Mouse (Mus musculus) layer of hippocampus, adult 18-20 months (tissue): ENCODE measurements at regions not wholly inside any gene's neighbourhood (a gene's known extent, or its start where the extent isn't known, plus 50 kb on each side); places are given as distances from the start of the nearest gene placed in this dataset.

ENCODE experiments used
- DNase-seq, 2 experiments: peaks; one replicate each; pipeline ENCODE4 v3.0.0; 2022; ENCODE audit warnings: low spot score in 2 of 2

DNA sequence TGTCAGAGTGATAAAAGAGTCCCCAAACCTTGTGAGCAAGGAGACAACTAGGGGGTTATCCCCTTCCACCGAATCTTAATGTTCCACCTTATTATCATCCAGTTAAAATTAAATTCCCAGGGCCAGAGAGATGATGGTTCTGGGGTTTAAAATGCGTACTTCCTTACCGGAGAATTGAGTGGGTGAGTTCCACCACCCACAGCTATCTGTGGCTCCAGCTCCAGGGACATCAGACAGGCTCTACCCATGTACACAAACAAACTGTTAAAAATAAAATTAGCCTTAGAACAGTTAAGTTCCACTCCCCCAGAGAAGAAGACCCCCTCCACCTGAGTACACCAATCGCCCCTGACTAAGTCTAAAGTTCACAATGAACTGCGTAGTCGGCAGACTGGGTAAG lies 52.0 kb upstream of the Mgat5 start:
- DNase-seq, result no peak

DNA sequence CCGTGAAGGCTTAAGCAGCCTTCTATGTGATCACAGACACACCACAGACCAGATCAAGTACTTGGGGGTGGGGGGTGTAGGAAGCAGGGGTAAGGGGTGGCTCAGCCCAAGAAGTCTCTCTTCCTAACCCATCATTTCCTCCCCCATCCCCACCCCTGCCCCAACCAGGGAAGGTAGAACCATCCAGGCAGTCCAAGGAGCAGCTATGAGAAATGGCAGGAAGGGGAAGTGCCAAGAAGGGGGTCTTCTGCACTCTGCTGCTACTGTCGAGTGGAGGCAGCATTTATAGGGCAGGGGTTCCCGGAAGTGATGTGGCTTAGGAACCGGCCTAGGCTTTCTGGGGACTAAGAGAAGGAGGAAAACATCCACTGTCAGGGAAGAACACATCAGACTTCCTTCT lies 69.3 kb upstream of the Mgat5 start:
- no peak for DNase-seq

DNA sequence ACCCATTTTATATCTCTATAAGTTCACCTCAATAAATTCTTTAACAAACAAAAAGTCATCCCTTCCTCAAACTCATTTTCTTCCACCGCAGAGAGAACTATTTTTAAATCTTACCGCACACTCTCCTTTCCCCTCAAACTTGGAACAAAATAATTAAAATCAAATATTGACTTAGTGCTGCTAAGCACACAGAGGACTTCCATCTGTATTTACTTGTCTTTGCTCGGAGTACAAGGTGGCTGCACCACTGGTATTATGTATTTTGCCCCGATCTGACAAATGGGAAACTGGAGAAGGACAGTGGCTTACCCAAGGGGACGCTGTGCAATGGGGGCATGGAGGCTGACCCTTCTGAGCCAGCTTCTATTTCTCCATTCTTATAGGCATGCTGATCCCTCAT lies 72.9 kb upstream of the Mgat5 start:
- no peak for DNase-seq

DNA sequence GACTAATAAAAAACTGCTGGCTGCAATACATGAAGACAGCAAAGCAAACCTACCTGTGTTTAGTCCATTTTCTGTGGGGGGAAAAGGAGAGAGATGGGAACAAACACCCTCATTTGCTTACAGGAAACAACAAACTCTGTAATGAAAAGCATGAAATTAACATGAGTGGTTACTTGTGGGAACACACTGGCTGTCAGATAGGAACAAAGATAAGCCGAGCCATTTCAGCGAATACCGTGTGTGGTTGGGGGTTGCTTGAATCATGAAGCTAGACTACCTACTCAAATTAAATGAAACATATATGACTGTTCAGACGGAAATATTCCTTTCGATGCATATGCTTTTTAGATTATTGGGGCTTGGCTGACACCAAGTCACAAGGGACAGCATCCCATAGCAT lies 80.0 kb upstream of the Mgat5 start:
- no peak for DNase-seq

DNA sequence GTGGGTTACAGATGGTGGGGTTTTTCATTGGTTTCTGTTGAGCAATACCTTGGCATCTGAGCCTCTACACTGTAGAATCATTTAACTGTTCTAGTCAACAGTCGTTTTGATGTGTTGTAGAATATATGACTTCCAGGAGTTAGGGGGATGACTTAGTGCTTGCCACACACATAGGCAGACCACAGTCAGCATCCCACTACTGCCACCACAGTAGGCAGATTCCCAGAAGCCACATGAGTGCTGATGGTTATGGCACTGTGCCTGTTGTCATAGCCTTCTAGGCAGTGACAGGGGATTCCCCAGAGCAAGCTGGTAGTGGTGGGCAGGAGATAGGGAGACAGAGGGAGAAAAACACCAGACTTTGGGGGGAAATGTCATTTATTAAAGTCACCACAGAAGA lies 86.8 kb upstream of the Mgat5 start:
- DNase-seq, result no peak

DNA sequence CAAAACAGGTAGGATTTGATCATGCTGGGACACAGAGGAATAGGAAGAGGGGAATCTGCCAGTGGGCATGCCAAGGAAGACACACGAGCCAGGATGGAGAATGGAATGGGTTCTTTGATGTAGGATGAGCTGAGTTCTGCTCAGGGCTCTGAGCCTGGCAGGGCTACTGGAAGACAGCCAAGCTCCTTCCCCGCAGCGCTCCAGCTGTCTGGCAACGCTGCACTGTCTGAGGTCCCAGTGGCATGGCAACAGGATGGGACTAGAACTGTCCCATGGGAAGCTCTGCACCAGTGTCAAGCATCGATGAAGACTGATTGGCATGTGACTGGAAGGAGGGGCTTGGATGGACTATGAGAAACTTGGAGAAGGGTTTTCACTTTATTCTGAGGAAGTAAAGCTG lies 97.3 kb upstream of the Mgat5 start:
- DNase-seq, result peak; percentile 28 to 48

DNA sequence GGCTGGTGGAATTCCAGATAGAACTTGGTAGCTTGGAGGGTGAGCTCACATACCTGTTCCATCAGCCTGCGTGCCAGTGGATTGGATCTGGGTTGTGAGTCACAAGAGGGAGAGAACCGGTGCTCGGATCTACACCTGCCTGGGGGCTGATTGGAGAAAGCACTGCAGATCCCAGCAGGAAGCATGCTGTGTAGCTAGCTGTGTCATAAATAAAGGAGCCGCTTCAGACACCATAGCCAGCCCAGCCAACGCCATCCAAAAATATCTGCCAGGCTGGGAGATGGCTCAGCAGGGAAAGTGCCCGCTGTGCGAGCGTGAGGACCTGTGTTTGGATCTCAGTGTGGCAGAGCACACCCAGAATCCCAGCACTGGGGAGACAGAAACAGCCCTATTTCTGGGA lies 99.0 kb upstream of the Mgat5 start:
- peak; percentile 16 to 32 for DNase-seq

DNA sequence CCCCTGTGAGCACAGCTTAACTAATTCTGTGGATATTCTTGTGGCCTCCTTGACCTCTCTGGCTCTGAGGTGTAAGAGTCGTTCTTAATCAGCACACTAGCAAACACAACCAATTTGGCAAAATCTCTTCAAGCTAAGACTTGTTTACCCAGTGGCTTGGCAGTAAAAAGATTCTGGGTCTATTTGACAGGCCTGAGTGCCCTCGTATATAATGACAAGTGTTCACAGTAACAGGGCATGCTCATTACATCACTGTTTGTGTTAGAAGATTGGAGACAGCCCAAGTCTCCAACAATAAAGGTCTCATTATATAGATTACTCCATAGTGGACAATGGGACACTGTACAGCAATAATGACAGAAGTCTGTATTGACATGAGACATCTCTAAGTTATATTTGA lies 101.2 kb upstream of the Mgat5 start:
- no peak for DNase-seq

DNA sequence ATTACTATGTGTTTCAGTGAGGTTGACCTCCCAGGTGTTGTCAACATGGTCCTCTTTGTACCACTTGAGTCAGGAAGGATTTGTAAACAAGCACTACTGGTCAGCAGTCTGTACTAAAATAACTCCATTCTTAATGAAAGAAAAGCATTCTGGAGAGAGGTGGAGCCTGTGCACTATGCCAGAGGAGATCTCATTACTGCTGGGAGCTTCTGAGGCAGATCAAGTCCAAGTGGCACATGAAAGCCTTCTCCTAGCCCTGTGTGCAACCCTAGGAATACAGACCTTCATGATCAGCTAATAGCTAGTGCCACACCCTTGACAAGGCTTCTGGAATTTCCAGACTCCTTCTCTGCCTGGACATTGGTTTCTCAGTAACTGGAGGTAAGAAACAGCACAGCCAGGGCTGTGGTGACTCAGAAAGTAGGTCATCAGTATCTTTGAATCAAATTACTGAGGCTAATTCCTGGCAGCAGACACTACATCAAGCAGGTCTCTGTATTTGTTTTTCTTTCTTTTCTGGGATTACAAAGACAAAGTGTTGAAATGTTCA lies 105.9 kb upstream of the Mgat5 start:
- DNase-seq, result no peak

DNA sequence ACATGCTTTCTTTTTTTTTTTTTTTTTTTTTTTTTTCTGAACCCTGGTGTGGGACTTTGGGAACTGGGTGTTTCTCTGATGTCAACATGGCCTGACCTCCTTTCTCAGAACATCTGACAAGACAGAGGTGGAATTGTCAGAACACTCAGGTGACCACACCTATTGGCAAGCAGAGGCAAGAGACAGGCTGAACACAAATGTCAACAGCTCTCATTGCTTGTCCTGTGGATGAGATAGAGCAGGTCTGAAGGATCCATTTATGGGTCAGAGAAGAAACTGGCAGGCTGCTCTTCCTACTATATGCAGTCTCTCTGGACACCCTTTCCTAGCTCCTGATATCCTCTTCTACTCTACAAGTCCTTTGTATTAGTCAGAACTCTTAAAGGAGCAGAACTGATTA lies 117.2 kb upstream of the Mgat5 start:
- DNase-seq, result no peak

DNA sequence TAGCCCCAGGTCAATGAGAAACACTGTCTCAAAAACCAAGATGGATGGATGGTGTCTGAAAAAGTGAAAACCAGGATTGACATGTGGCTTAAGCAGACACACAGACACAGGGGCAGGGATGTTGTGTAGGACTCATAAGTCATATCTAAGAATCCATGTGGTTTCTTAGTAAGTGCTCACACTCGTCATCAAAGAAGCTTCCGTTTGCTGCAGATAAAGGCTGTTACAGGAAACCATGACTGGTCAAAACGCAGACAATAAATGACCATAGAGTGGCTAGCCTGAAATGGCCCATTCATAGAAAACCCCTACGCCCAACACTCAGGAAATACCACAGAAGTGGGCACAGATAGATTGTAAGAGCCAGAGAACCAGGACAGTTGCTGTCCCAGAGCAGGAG lies 118.8 kb upstream of the Mgat5 start:
- DNase-seq, result no peak

DNA sequence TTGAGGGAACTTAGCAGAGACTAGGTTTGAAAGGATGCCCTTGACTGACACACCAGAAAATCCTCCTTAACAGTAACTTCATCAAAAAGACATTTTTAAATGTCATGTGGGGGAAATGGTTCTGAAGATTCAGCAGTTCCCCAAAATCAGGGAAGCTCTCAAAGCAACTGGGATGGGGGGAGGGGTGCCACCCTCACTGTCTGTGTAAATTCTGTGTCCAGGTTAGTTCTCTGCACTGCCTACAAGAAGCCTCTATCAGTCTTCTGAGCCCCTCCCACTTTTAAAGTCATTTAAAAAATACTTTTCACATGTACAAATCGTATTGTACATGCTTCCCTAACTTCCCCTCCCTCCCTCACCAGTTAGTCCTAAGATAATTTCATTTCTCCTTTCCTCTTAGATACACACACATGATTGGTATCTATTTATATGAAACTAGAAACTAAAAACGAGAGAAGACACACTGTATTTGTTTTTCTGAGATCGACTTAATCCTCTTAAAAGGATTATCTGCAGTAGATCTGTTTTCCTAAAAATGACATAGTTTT lies 121.0 kb upstream of the Mgat5 start:
- DNase-seq, result no peak

DNA sequence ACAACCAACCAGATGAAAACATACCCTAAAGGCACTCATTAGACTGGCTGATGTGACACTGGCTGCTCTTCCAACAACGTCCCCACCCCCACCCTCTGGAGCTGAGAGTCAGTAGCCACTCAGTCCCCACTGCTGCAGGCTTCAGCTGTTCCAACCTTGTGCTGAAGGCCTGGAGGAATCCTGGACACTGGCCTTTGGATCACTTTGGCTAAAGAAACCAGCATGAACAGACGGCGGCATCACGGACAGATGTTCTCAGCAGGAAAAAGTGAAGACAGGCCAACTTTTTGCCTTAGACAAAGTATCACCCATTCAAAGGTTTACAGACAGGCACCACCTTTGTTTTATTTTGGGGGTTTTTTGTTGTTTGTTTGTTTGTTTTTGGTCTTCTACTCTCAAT lies 125.8 kb upstream of the Mgat5 start:
- DNase-seq, result no peak

DNA sequence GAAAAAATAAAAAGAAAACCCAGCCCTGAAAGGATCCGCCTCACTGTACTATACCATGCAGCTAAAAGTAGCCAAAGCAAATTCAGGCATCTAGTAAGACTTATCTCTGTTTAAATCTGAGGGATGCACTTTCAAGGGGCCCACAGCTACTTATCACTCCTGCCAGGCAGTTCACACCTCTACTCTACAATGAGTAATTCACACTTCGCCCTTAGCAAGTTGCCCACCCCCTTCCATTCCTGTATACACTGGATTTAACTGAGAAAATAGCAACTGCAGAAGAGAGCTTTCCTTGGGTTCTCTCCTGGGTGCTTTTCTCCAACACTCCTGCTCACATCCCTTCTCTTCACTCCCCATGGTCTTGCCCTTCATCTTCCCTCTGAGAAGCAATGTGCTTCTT lies 142.4 kb upstream of the Mgat5 start:
- no peak for DNase-seq

DNA sequence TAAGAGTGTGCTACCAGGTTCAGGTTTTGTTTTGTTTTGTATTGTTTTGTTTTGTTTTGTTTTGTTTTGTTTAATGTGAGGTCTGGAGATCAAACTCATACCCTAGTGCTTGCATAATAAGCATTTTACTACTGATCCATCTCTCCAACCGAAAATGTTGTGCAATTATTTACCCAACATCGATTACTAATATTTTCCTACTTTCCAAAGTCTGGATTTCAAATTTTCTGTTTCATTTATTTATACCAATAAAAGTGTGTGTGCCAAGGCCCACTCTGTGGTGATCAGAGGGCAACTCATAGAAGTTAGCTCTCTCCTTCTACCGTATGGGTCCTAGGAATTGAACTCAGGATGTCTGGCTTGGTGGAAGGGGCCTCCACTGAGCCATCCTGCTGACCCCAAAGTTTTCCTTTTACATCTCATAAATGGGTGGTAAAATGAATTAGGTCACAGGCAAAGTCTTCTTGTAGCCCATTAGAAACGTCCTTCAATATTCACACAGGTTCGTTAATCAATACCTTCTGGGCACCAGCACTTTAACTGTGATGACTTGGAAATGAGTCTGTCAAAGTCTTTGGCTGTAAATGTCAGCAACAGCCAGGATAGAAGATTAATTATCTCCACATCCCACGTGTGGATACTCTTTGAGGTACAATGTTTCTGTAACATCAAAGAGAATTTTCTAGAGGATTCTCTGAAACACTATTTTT lies 158.9 kb upstream of the Mgat5 start:
- no peak for DNase-seq

DNA sequence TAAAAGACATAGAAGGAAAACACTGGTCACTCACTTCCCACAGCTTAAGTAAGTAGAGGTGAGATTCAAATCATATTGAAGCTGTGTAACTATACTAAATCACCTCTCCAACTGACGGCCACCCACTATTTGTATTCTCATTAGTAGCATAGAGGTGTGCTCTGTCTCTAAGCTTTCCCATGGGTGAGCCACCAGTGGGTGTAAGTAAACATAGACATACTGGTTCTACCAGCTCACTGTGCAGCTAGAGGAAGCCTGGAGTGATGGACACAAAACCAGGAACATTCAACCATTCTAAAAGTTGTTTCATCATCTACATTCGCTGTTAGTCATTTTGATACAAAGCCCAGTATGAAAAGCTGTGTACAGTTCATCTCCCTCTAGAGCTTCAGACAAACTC lies 170.1 kb upstream of the Mgat5 start:
- no peak for DNase-seq

DNA sequence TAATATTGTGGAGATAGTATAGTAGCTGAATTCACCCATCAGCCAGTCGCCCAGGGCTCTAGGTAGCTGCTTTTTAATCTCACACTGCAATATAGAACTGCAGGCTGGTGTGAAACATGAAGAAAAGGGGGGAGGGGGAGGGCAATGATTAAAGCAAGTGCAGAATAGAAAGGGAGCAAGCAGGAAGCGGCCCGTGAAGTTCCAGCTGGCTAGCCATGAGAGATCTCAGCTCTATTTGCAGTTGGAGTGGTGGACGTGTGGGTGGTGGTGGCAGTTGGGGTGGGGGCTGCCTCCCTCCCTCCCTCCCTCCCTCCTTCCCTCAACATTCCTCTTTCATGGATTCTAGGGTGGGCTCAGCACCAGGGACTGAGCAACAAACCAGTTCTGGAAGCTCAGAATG lies 173.3 kb upstream of the Mgat5 start:
- DNase-seq, result no peak

DNA sequence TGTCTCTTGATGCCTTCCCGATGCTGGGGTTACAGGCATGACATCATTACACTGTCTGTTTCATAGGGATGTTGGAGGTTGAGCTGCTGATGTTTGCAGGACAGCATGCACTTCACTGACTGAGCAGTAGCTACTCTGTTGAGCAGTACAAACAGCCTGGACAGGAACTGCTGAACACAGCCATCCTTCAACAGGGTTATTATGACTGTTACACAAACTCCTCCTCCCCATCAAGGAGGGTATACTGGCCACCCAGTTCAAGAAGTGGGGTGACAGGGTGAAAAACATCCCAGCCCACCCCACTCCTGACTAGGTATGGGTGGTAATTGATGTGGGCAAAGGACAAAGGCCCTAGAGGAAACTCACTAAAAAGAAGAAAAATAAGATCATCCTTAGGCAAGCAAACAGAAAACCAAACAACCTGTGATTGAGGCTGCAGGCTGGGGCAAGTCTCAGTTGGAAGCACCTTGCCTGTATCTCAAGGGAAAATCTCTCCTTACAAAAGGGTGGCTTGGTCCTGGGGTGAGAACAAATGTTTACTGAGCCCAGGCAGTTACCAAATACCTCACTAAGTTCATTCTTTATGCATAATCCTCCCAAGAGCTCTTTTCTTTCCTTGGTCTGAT lies 175.8 kb upstream of the Mgat5 start:
- no peak for DNase-seq

DNA sequence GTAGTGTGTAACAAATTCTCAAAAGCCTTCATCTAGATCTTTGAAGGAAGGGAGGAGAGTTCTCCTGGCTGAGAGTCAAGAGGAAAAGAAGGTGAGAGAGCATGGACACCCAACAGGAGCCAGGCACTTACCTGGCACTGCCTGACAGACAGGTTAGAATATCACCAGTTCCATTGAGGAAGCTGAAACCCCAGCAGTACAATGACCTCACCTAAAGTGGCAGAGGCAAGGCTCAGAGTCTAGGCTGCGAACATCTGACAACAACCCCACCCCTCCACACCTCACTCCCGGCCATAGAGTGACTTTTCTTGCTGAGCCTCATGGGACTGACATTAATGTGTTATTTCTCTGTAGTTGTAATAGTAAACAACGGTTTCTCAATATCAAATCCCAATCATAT lies 181.7 kb upstream of the Mgat5 start:
- DNase-seq, result no peak

DNA sequence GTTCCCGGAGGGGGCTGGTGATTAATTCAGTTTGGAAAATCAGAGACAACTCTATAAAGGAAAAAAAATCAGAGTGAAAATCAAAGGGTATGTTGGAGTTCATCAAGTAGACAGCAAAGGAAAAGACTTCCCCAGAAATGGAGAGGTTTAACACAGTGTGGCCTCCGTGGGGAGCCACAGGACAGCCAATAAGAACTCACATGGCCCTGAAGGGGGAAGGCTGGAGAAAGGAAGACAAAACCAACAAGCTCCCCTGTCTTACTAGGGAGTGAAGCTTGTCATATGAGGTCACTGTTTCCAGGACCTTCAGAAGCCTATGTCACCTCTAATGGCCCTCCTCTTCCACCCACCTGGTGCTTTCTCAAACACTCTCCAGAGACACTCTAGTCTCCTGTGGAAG lies 187.1 kb upstream of the Nckap5 start:
- peak in 1 of 2 experiments; percentile 42 for DNase-seq

DNA sequence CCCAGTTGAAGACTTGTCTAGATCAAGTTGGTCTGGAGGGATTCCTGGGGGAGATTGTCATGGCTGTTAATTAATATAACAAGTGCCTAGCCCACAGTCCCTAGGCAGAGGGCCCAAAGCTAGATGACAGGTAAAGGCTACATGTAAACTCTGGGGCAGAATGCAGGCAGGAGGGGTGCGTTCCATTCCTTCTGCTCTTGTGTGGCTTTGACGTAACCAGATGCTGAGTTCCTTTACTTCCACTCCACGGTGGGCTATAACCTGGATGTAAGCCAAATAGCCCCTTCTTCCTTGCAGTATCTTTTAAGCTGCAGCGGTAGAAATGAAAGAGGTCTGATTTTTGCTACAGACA lies 185.3 kb upstream of the Nckap5 start:
- no peak for DNase-seq

DNA sequence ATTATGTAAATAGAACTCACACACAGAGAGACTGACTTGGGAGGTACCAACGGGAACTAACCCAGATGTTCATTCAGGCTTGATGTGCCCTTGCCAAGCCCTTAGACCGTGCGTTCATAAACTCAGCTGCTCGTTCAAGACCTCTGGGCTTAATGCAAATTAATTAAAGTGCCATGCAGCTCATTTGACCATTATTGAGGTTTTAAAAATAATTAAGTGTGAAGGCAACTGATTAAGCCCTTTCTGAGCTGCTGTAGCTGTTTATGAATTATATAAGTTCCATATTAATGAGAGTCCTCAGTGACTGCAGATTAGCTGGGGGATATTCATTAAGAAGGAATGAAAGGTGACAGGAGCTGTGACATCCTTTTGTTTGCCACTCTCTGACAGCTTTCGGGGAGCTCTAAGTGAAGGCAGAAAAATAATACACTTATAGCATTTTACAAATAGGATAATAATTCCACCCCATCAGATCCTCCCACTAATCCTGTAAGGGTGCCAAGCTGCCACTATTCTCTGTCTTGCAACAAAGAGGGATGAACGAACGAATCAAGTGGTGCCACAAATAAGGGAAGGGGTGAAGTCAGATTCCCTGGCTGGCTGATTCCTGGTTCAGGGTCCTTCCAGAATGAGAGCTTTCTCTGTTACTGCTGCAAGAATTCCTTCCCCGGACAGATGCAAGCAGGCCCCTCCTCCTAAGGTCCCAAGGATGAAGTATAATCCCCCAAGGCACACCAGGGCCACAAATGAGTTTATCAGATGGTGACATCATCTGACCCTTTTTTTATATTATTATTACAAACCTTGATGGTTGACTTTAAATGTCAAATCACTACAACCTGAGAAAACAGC lies 184.7 kb upstream of the Nckap5 start:
- DNase-seq, result peak in 1 of 2 experiments; percentile 37
